15 mouse cellular contexts compared by ENCODE assay signal in the genomic region with DNA sequence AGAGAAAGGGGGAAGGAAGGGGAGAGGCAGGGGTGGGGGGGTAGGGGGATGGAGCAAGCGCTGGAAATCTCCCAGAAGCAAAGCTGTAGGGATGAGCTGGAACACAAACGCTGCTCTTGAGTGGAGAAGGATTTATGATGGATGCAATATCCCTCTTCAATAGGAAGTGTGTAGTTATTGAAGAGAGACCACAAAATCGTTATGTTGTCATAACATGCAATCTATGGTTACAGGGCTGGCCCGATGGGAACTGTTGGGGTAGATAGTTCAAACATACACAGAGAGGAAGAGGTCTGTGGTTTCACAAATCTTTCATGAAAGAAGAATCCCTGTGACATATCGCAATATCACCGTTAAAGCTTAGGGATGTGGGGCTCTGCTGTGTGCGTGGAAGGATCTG.
"Had no signal": no experiment of that assay in that cellular context is flagged by ENCODE, and none has a peak within 500 bp of the region (broad histone marks: within the 10 kb centered on the region; RNA-seq: fewer than 3 reads in every experiment).

No protein-coding gene starts in this region.

- H3K27me3 ChIP-seq: limb, embryonic 12.5 days; midbrain, embryonic 13.5 days; stomach, embryonic 15.5 days had no signal

- H3K4me1 ChIP-seq: limb, embryonic 12.5 days; stomach, embryonic 15.5 days had no signal

- H3K4me3 ChIP-seq: limb, embryonic 12.5 days; midbrain, embryonic 13.5 days; stomach, embryonic 15.5 days had no signal

- ATAC-seq: midbrain, embryonic 13.5 days had no signal

- H3K4me2 ChIP-seq: limb, embryonic 12.5 days; midbrain, embryonic 13.5 days; stomach, embryonic 15.5 days had no signal

- H3K27ac ChIP-seq: limb, embryonic 12.5 days; liver, embryonic 14.5 days; macrophage; midbrain, embryonic 13.5 days; stomach, embryonic 15.5 days had no signal

- H3K9me3 ChIP-seq: limb, embryonic 12.5 days; midbrain, embryonic 13.5 days; stomach, embryonic 15.5 days had no signal

- DNase-seq: kidney, adult 8-10 months; kidney, postnatal 25 days; layer of hippocampus, adult 9-11 months; layer of hippocampus, postnatal 36 days; lung, adult 2 months; lung, postnatal 10 days; right cerebral cortex, postnatal 4 days; spleen, adult 18-20 months; thymus, adult 2 months; thymus, postnatal 36 days had no signal

- H3K36me3 ChIP-seq: limb, embryonic 12.5 days; midbrain, embryonic 13.5 days; stomach, embryonic 15.5 days had no signal

- H3K9ac ChIP-seq: limb, embryonic 12.5 days; liver, embryonic 14.5 days; midbrain, embryonic 13.5 days; stomach, embryonic 15.5 days had no signal
